Mouse (Mus musculus) lung, embryonic 15.5 days (tissue): ENCODE results near the gene Npepl1. TPM values are rescaled to one million over a fixed set of nuclear protein-coding genes. Genes with fewer than 3 reads are reported as not detected.
A peak's percentile ranks its signal among the peaks of the same experiment; 100 is the strongest.

Source experiments
- ATAC-seq: fragments of 200-750 bp; cut with Nextera tagmentation; 2 replicates; pipeline ENCODE4 v1.8.0; 2017; ENCODE audit warnings: moderate number of reproducible peaks, borderline replicate concordance; ENCODE audit not compliant: low FRiP score, low TSS enrichment; ENCODE audit errors: extremely low read depth
- H3K27ac ChIP-seq: fragments of 300-500 bp; sonication (generic); 2 replicates; pipeline ENCODE4 v1.5.1; 2015; ENCODE audit warnings: moderate library complexity, mild to moderate bottlenecking, inconsistent platforms
- H3K27me3 ChIP-seq: fragments of 300-500 bp; sonication (generic); 2 replicates; pipeline ENCODE4 v1.6.1; 2015; ENCODE audit warnings: inconsistent platforms
- H3K36me3 ChIP-seq: fragments of 300-500 bp; sonication (generic); 2 replicates; pipeline ENCODE4 v1.6.1; 2015; ENCODE audit warnings: inconsistent platforms
- H3K4me1 ChIP-seq: fragments of 300-500 bp; sonication (generic); 2 replicates; pipeline ENCODE4 v1.6.1; 2015; ENCODE audit warnings: inconsistent platforms
- H3K4me2 ChIP-seq: fragments of 300-500 bp; sonication (generic); 2 replicates; pipeline ENCODE4 v1.6.1; 2015; ENCODE audit warnings: inconsistent platforms, mild to moderate bottlenecking, moderate library complexity
- H3K4me3 ChIP-seq: fragments of 300-500 bp; sonication (generic); 2 replicates; pipeline ENCODE4 v1.5.1; 2015; ENCODE audit warnings: mild to moderate bottlenecking, inconsistent platforms
- H3K9ac ChIP-seq: fragments of 300-500 bp; sonication (generic); 2 replicates; pipeline ENCODE4 v1.6.1; 2015; ENCODE audit warnings: inconsistent platforms
- H3K9me3 ChIP-seq: fragments of 300-500 bp; sonication (generic); 2 replicates; pipeline ENCODE4 v1.6.1; 2016; ENCODE audit warnings: inconsistent platforms
- WGBS: fragments of 180-500 bp; shearing (Covaris S2); methylation state at CpG from one replicate; pipeline ENCODE4 v1.1.7; 2015; 5-methylcytosine and 5-hydroxymethylcytosine counted together
- polyA plus RNA-seq: library from polyadenylated mRNA; unstranded; fragments of >200 nt; fragmentation: Nextera tagmentation; extraction: Ambion mirVana; gene quantifications from 2 replicates; pipeline ENCODE4 v1.2.1, GENCODE M21; 2015

The Npepl1 gene
- polyA plus RNA-seq, 1 experiment from 2014 or later, result 66.7 TPM

DNA sequence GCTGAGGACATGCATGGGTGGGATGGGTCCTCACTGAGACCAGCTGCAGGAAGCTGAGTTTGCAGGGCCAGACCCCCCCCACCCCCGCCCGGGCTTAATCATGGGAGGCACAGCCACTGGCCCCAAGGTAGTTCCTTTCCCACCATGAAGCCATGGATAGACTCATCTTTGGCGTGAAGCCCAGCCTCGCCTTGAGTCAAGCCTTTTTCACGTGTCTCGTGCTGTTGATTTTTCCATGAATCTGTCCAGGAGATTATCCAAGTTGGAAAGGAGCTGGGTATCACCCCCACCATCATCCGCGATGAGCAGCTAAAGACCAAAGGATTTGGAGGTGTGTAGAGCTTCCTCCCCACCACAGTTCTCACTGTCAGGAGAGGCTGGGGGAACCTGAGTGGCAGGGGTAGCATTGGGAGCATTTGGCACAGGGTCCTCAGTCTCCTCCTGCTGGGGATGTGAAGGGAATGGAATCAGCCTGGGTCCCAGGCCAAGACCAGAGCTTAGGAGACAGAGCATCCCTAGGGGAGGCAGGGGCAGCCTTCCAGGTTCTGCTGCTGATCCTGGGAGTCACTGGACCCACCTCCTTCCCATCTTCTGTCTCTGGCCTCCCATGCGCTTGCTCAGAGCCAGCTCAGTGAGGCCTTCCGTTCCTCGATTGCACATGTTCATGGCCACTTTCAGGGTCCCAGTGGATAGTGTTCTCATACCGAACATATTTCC, 4.2 kb downstream of the Npepl1 start:
- Histone ChIP-seq H3K9ac (no peak overlapping the region), H3K4me1 (peaks cover 13% of the 10 kb centered on the region), H3K36me3 (peaks cover 35% of the 10 kb centered on the region), H3K27ac (no peak overlapping the region), H3K27me3 (no peaks in the 10 kb centered on the region), H3K9me3 (no peaks in the 10 kb centered on the region), H3K4me3 (no peak overlapping the region), H3K4me2 (no peak overlapping the region)
- ATAC-seq, result no peak
- WGBS, result 87% methylated on average over 12 of the region's 12 CpGs

DNA sequence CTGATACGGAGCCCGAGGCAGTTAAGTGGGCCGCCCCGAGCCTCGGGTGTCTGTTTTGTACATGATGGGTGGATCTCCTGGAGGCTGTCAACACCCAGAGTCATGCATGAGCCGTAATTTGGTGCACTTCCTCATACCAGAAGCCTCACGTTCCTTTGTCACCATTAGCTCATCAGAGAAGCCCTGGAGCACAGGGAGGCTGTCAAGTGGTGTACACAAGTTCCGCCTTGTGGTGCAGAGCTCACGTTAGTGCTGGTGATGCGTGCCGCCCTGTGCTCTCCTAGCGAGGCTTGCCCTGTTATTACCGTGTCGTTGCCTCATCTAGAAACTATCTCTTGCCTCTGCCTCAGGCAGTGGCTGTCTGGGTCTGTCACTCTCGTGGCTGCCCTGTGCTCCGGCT, 6.8 kb downstream of the Npepl1 start:
- ATAC-seq, result no peak
- H3K27ac ChIP-seq, result no peak overlapping the region

DNA sequence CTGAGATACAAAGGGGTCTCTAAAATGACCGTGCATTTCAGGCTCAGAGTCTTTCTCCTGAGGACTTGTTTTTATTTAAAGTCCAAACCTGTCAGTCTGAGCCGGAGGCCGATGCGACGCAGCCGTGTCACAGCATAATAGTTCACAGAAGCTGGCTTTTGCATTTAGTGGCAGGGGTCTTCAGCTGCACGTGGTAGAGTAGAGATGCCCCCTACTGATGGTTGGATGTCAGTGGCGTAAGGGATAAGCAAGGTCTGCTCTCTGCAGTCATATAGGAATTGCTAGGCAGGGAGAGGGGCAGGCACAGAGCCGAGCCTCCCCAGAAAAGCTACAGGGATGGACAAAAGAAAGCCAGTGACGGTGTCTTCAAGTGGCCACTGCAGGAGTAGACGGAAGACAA, 8.0 kb downstream of the Npepl1 start:
- Histone ChIP-seq H3K4me2 (no peak overlapping the region), H3K27ac (no peak overlapping the region), H3K4me3 (no peak overlapping the region), H3K9ac (no peak overlapping the region), H3K4me1 (no peaks in the 10 kb centered on the region), H3K27me3 (no peaks in the 10 kb centered on the region), H3K9me3 (no peaks in the 10 kb centered on the region), H3K36me3 (peaks cover 69% of the 10 kb centered on the region)
- ATAC-seq, result no peak
- 63% methylated on average over 11 of the region's 11 CpGs for WGBS

More for the DNA sequence above, 6.8 kb downstream of the Npepl1 start:
- WGBS, result 77% methylated on average over 16 of the region's 16 CpGs
- Histone ChIP-seq H3K36me3 (peaks cover 58% of the 10 kb centered on the region), H3K9ac (no peak overlapping the region), H3K27me3 (no peaks in the 10 kb centered on the region), H3K4me3 (no peak overlapping the region), H3K4me1 (no peaks in the 10 kb centered on the region), H3K9me3 (no peaks in the 10 kb centered on the region), H3K4me2 (no peak overlapping the region)

DNA sequence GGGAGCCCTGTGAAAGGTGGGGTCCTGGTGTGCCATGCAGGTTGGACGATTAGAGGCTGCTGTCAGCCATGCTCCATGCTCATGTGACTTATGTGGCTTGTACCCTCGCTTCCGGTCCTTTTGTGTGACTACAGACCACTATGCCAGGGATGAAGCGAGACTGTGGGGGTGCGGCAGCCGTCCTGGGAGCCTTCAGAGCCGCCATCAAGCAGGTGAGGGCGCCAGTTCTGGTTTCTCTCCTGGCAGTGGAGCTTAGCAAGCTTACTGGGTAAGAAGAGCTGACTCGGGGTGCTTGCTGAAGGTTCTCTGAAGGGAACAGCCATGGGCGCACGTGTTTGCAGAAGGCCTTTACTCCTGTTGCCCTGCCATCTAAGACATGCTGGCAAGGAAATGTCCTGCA, 9.1 kb downstream of the Npepl1 start:
- Histone ChIP-seq H3K4me1 (no peaks in the 10 kb centered on the region), H3K27ac (no peak overlapping the region), H3K27me3 (no peaks in the 10 kb centered on the region), H3K9ac (no peak overlapping the region), H3K4me2 (no peak overlapping the region), H3K36me3 (peaks cover 80% of the 10 kb centered on the region), H3K9me3 (no peaks in the 10 kb centered on the region), H3K4me3 (no peak overlapping the region)
- WGBS, result 88% methylated on average over 11 of the region's 11 CpGs
- ATAC-seq, result no peak

DNA sequence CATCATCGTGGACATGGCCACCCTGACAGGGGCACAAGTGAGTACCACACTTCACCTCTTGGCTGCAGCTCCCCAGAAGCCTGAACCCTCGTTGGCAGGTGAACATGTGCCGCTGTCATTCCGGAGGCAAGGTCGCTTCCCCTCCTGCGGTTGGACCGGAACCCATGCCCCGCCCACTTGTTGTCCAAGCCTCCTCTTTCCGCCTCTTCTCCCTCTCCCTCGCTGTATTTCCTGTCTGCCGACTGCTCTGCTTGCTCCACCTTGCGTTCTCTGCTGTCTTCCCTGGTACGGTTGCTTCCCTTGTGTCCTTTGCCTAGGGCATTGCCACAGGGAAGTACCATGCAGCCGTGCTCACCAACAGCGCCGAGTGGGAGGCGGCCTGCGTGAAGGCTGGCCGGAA, 10.5 kb downstream of the Npepl1 start:
- WGBS, result 88% methylated on average over 19 of the region's 19 CpGs
- peaks cover 74% of the 10 kb centered on the region for H3K36me3 ChIP-seq

DNA sequence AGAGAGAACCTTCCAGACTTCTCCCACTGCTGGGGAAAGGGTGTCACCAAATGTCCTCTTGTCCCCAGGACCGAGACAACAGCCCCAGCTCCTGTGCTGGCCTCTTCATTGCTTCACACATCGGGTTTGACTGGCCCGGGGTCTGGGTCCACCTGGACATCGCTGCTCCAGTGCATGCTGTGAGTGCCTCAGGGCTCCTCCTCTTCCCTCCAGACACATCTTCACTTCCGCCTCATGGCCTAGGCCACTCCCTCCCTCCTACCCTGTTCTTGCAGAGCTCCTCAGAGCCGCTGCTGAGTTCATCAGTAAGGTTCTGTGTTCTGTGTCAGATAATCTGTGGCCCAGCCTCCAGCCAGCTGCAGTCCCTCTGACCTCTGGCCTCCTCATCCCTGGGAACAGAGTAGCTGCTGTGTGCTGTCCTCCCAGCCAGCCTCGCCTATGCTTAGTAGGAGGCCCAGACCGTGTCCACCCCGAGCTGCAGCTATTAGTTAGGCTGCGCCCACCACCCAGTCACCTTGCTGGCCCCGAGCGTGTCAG, 11.3 kb downstream of the Npepl1 start:
- H3K9me3 ChIP-seq, result no peaks in the 10 kb centered on the region
- WGBS, result 72% methylated on average over 12 of the region's 12 CpGs
- H3K36me3 ChIP-seq, result peaks cover 70% of the 10 kb centered on the region; the same call in 1 of the 2 replicates
- H3K27me3 ChIP-seq, result no peaks in the 10 kb centered on the region
- H3K4me3 ChIP-seq, result no peak overlapping the region
- peak; percentile 19 for ATAC-seq
- no peak overlapping the region for H3K27ac ChIP-seq
- no peak overlapping the region for H3K4me2 ChIP-seq
- peaks cover under 1% of the 10 kb centered on the region; the same call in 1 of the 2 replicates for H3K4me1 ChIP-seq
- no peak overlapping the region for H3K9ac ChIP-seq

More for the DNA sequence above, 10.5 kb downstream of the Npepl1 start:
- no peak for ATAC-seq
- Histone ChIP-seq H3K4me3 (no peak overlapping the region), H3K4me1 (no peaks in the 10 kb centered on the region), H3K9ac (no peak overlapping the region), H3K27me3 (no peaks in the 10 kb centered on the region), H3K27ac (no peak overlapping the region), H3K4me2 (no peak overlapping the region), H3K9me3 (no peaks in the 10 kb centered on the region)

DNA sequence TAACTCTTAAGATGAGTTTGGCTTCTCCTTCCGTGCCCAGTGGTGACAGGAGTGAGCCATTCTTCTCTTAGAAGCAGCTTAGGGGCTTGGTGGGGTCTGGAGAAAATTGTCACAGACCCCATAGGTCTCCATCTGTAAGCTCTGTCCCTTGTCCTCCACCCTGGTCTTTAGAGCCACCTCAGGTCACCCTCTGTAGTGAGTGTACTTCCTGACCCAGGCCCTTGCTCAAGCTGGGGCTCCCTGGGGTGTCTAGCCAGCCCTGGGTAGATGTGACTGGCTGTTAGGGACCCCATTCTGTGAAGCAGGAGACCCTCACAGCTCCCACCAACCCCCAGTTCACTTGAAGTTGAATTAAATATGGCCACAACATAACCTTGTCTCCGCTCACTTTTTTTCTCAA, 12.2 kb downstream of the Npepl1 start:
- H3K27ac ChIP-seq, result no peak overlapping the region
- no peaks in the 10 kb centered on the region for H3K27me3 ChIP-seq
- H3K36me3 ChIP-seq, result peaks cover 63% of the 10 kb centered on the region; the same call in 1 of the 2 replicates
- H3K9ac ChIP-seq, result no peak overlapping the region
- H3K4me3 ChIP-seq, result no peak overlapping the region
- H3K4me1 ChIP-seq, result peaks cover 9% of the 10 kb centered on the region; the same call in 1 of the 2 replicates
- no peaks in the 10 kb centered on the region for H3K9me3 ChIP-seq
- ATAC-seq, result no peak
- H3K4me2 ChIP-seq, result no peak overlapping the region
- 81% methylated on average over 2 of the region's 2 CpGs for WGBS

DNA sequence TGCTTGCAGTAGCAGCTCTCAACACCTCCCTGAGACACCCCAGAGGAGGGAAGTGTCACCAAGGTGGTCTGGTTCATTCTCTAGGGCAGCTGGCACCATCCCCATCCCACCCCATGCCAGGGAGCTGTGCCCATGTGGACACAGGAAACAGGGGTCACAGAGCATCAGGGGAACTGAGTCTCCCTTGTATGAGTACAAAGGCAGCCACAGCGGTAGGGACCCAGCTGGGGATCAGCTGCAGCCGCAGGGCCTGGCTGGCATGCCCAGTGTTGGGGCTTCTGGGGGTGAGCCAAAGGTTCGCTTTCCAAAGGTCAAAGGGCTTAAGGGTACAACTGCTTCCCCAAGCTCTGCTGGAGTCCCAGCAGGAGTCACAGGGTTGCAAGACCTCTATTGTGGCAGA, 13.6 kb downstream of the Npepl1 start:
- Histone ChIP-seq H3K4me3 (no peak overlapping the region), H3K4me1 (peaks cover 10% of the 10 kb centered on the region; the same call in 1 of the 2 replicates), H3K9ac (no peak overlapping the region), H3K27me3 (no peaks in the 10 kb centered on the region), H3K9me3 (no peaks in the 10 kb centered on the region), H3K4me2 (no peak overlapping the region), H3K36me3 (peaks cover 51% of the 10 kb centered on the region; the same call in 1 of the 2 replicates), H3K27ac (no peak overlapping the region)
- 87% methylated on average over 3 of the region's 3 CpGs for WGBS
- no peak for ATAC-seq

DNA sequence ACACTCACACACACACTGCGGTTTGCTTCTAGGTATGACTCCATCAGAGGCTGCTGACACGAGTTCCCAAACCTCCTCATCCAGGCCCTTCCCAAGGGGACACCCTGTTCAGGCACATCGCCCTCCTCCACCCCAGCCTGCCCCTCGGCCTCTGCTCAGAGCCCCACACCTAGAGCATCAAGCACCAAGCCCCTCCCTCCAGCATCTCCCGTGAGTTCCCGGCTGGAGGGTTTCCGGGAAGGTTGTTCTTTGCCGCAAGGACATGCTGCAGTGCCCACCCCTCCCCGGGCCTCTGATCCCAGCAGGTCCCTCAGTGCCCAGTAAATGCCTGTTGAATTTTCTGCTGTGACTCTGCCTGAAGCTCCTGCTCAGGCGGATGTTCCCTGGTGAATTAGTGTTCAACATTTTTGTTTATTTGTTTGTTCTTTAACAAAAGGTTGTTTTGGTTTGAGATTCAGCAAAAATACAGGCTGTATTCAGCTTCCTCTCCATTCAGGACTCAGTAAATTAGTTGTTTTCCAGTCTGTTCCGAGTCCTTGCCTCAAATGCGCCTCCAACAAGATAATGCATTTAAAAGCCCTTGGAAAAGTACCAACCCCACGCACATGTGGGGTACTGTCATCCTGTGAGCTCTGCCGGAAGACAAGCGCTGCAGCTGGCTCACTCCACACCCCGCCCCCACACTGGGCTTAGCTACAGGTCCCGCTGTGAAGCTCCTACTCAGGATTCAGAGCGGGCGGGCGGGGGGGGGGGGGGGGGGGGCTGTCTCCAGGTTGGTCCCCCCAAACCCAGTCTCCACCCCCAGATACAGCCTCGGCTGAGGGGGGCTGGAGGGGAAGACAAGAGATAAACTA, 16.6 kb downstream of the Npepl1 start:
- H3K4me2 ChIP-seq, result peak overlapping the region; percentile 24
- ATAC-seq, result peak; percentile 59; the same call in 1 of the 2 replicates
- peaks cover 26% of the 10 kb centered on the region; the same call in 1 of the 2 replicates for H3K36me3 ChIP-seq
- no peak overlapping the region for H3K4me3 ChIP-seq
- no peak overlapping the region for H3K27ac ChIP-seq
- WGBS, result 10% methylated on average over 20 of the region's 21 CpGs
- no peaks in the 10 kb centered on the region for H3K9me3 ChIP-seq
- peaks cover 10% of the 10 kb centered on the region; the same call in 1 of the 2 replicates for H3K4me1 ChIP-seq
- H3K27me3 ChIP-seq, result no peaks in the 10 kb centered on the region
- H3K9ac ChIP-seq, result no peak overlapping the region

DNA sequence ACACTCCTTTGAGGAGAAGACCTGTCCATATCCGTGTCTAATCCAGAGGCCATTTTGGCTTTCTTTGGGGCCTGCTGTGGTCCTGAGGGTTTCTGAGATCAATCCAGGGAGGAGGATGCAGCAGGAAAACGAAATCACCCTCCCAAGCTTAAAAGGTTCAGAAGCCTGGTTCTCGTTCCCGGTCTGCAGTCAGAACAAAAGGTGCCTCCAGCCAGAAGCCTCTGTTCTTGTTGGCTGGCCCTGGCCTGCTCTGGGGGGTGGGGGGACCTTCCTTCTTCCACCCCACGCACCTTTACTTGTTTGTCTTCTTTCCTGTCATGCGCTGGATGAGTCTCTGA, 17.2 kb downstream of the Npepl1 start:
- 30% methylated on average over 6 of the region's 6 CpGs for WGBS
- Histone ChIP-seq H3K4me3 (no peak overlapping the region), H3K9ac (no peak overlapping the region), H3K4me2 (0 out of 2 replicates have a peak overlapping the region, but pooled peaks have one; percentile 24), H3K27ac (no peak overlapping the region), H3K9me3 (no peaks in the 10 kb centered on the region), H3K4me1 (peaks cover 10% of the 10 kb centered on the region; the same call in 1 of the 2 replicates), H3K36me3 (peaks cover 20% of the 10 kb centered on the region; the same call in 1 of the 2 replicates), H3K27me3 (no peaks in the 10 kb centered on the region)
- no peak for ATAC-seq

DNA sequence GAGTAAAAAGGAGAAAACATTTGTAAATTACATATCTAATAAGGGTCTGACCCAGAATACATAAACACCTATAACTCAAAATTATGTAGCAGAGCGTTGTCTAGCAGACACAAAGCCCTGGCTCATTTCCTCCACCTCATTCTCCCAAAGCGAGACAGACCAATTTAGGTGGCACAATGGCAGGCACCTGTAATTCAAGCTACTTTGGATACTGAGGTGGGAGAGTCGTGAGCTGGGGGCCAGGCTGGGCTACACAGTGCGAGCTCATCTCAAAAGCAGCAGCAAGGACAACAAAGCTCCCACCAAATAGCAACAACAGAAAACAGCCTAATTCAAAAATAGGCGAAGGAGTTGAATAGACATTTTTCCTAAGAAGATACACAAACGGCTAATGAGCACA, 18.8 kb downstream of the Npepl1 start:
- WGBS, result 88% methylated on average over 6 of the region's 6 CpGs
- H3K9me3 ChIP-seq, result no peaks in the 10 kb centered on the region
- H3K9ac ChIP-seq, result no peak overlapping the region
- no peaks in the 10 kb centered on the region for H3K27me3 ChIP-seq
- H3K36me3 ChIP-seq, result peaks cover 6% of the 10 kb centered on the region; the same call in 1 of the 2 replicates
- H3K4me1 ChIP-seq, result peaks cover 10% of the 10 kb centered on the region; the same call in 1 of the 2 replicates
- no peak overlapping the region for H3K4me2 ChIP-seq
- no peak overlapping the region for H3K4me3 ChIP-seq
- no peak for ATAC-seq
- no peak overlapping the region for H3K27ac ChIP-seq
